Mouse (Mus musculus): Measurements from ENCODE around the gene Acvrl1. TPM values are rescaled to one million over a fixed set of nuclear protein-coding genes. Genes with fewer than 3 reads are reported as not detected.

Acvrl1 gene
- polyA plus RNA-seq, 1 experiment from 2014 or later, result 3.2 TPM

DNA sequence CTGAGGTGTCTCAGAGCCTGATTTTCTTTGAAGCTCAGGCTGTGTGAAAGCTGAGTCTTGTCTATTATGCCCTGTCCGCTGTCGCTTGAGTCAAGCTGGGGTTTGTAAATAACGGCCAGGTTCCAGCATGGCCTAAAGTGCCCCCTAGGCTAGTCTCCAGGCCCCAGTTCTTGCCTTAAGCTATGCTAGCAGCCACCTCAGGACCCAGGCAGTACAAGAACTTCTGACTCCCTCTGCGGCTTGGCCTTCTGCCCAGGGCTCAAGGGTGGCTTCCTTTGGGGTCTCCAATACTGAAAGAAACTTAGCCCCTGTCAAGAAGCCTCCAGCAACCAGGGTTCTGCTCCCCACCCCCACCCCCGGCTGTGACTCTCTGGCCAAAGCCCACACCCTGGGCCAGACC is 15.9 kb downstream of the Acvrl1 start:
- Histone ChIP-seq H3K27me3 (ENCODE audit: control insufficient read depth, insufficient read depth, low read depth, low read length) (peaks cover 3% of the 10 kb centered on the region), H3K27ac (ENCODE audit: low read length) (no peak overlapping the region), H3K9ac (ENCODE audit: low read depth, low read length) (0 out of 2 replicates have a peak overlapping the region, but pooled peaks have one; percentile 10), H3K36me3 (ENCODE audit: control insufficient read depth, insufficient read depth) (no peaks in the 10 kb centered on the region), H3K9me3 (replicated peaks; ENCODE audit: control insufficient read depth, low read length) (no peaks in the 10 kb centered on the region), H3K4me3 (ENCODE audit: low read depth, low read length) (no peak overlapping the region), H3K4me2 (ENCODE audit: low read depth, low read length) (0 out of 2 replicates have a peak overlapping the region, but pooled peaks have one; percentile 48), H3K4me1 (ENCODE audit: control insufficient read depth, low read depth, low read length) (peaks cover 27% of the 10 kb centered on the region)
- WGBS (ENCODE audit: insufficient replicate concordance), result 66% methylated on average over 5 of the region's 5 CpGs
- ATAC-seq (ENCODE audit: low read depth), result no peak

DNA sequence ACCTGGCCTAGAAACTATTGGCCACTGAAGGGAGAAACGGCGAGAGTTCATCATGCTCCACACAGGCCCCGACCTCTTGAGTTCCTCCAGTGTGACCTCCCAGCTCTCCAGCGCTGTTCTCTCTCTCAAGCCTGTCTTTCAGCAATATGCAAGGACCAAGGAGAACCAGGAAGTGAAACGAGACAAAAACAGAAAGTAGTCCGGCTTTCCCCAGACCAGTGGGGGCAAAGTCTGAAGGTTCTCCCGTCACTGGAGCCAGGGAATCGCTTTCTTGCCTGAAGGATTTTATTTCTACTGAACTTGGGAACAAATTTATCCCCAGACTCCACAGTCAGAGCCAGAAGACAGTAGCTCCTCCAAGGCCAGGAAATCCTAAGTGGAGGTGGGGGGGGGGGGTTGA is 16.5 kb downstream of the Acvrl1 start:
- H3K9ac ChIP-seq (ENCODE audit: low read depth, low read length), result no peak overlapping the region

GRCm38 (mm10) chr15:101145424-101146099 is 17.2 kb downstream of the Acvrl1 start:
- no peaks in the 10 kb centered on the region; the same call in 1 of the 2 replicates for H3K27me3 ChIP-seq (ENCODE audit: control insufficient read depth, insufficient read depth, low read depth, low read length)
- peak overlapping the region; percentile 39; the same call in 1 of the 2 replicates for H3K4me3 ChIP-seq (ENCODE audit: low read depth, low read length)
- 0 out of 2 replicates have a peak overlapping the region, but pooled peaks have one; percentile 20 for H3K9ac ChIP-seq (ENCODE audit: low read depth, low read length)
- H3K4me1 ChIP-seq (ENCODE audit: control insufficient read depth, low read depth, low read length), result peaks cover 21% of the 10 kb centered on the region
- H3K27ac ChIP-seq (ENCODE audit: low read length), result peak overlapping the region; percentile 27
- no peaks in the 10 kb centered on the region for H3K36me3 ChIP-seq (ENCODE audit: control insufficient read depth, insufficient read depth)
- 3% methylated on average over 19 of the region's 19 CpGs for WGBS (ENCODE audit: insufficient replicate concordance)
- no peaks in the 10 kb centered on the region for H3K9me3 ChIP-seq (replicated peaks; ENCODE audit: control insufficient read depth, low read length)
- ATAC-seq (ENCODE audit: low read depth), result peak; percentile 86
- H3K4me2 ChIP-seq (ENCODE audit: low read depth, low read length), result peak overlapping the region; percentile 48

More for the DNA sequence above, 16.5 kb downstream of the Acvrl1 start:
- Histone ChIP-seq H3K27me3 (ENCODE audit: control insufficient read depth, insufficient read depth, low read depth, low read length) (no peaks in the 10 kb centered on the region; the same call in 1 of the 2 replicates), H3K4me2 (ENCODE audit: low read depth, low read length) (peak overlapping the region; percentile 48), H3K4me3 (ENCODE audit: low read depth, low read length) (peak overlapping the region; percentile 39; the same call in 1 of the 2 replicates), H3K27ac (ENCODE audit: low read length) (peak overlapping the region; percentile 48), H3K9me3 (replicated peaks; ENCODE audit: control insufficient read depth, low read length) (no peaks in the 10 kb centered on the region), H3K36me3 (ENCODE audit: control insufficient read depth, insufficient read depth) (no peaks in the 10 kb centered on the region), H3K4me1 (ENCODE audit: control insufficient read depth, low read depth, low read length) (peaks cover 27% of the 10 kb centered on the region)
- WGBS (ENCODE audit: insufficient replicate concordance), result 47% methylated on average over 8 of the region's 8 CpGs
- no peak for ATAC-seq (ENCODE audit: low read depth)

DNA sequence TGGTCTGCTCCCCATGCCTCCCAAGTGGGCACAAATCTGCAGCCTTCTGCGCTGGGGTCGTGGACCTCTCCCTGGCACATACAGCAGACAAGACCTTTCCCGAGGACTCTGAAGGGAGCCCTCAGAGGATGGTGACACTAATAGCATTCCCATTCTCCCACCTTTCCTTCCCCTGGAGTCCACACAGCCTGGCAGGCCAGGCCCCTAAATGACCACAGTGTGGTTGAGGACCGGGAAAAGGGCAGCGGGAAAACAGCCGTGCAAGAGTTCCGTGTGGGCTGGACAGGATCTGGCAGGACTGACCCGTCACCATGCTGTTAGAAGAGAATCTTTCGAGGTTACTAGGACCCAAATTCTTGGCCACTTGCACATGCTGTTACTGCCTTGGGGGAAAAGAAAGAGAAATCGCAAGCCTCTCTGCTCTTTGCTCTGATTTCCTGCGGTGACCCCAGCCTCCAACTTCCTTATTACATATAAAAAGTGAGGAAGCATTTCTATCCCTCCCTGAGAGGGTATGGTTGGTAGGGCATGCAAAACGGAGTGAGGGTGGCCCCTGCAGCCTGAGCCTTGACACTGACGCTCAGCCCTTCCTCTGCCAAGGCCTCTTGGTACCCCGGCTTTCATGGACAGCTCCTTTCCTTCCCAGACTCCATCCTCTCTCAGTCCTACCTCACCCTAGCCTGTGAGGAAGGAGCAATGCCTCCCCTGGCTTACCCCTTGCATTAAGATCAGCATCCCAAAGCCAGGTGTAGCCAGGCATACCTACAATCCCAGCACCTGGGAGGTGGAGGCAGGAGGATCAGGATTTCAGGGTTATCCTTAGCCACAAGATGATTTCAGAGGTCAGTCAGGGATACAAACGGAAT is 18.0 kb downstream of the Acvrl1 start:
- ATAC-seq (ENCODE audit: low read depth), result no peak
- peak overlapping the region; percentile 48 for H3K4me2 ChIP-seq (ENCODE audit: low read depth, low read length)
- no peaks in the 10 kb centered on the region for H3K9me3 ChIP-seq (replicated peaks; ENCODE audit: control insufficient read depth, low read length)
- WGBS (ENCODE audit: insufficient replicate concordance), result 21% methylated on average over 15 of the region's 15 CpGs
- H3K36me3 ChIP-seq (ENCODE audit: control insufficient read depth, insufficient read depth), result no peaks in the 10 kb centered on the region
- peaks cover 15% of the 10 kb centered on the region for H3K4me1 ChIP-seq (ENCODE audit: control insufficient read depth, low read depth, low read length)
- H3K27me3 ChIP-seq (ENCODE audit: control insufficient read depth, insufficient read depth, low read depth, low read length), result no peaks in the 10 kb centered on the region; the same call in 1 of the 2 replicates
- H3K9ac ChIP-seq (ENCODE audit: low read depth, low read length), result no peak overlapping the region
- no peak overlapping the region for H3K4me3 ChIP-seq (ENCODE audit: low read depth, low read length)
- H3K27ac ChIP-seq (ENCODE audit: low read length), result peak overlapping the region; percentile 27; the same call in 1 of the 2 replicates

DNA sequence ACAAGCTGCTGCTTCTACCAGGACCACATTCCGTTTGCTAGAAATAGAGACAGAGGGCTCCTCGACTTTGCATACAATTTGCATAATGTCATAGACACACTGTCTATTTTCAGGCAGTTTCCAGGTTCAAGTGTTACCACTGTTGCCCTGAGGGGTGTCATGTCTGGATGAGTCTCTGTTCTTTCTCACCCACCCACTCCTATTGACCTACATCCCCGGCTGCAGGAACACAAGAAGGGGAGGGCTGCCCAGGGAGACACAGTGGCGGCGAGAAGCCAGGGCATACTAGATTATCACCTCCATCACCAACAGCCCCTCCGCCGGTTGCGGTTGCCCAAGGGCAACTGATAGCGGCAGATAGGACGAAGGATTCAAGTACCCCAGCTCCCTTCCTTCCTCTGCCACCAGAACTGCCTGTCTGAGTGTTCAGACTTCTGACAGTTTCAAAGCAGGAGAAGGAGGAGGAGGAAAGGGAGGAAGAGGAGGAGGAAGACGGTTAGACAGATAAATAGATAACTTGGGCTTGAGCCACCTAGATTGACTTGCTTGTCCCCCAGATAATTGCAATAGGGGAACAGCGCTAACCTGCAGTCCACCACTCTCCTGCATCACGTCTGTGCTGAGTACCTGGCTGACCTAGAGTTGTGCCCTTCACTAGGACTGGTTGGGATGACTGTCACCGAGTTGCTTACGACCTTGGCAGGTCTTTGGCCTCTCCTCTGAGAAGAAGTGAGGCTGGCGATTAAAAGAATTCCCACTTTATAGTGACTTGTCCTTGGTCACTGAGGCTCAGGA is 19.0 kb downstream of the Acvrl1 start:
- Histone ChIP-seq H3K9ac (ENCODE audit: low read depth, low read length) (no peak overlapping the region), H3K4me2 (ENCODE audit: low read depth, low read length) (no peak overlapping the region; the same call in 1 of the 2 replicates), H3K36me3 (ENCODE audit: control insufficient read depth, insufficient read depth) (no peaks in the 10 kb centered on the region), H3K4me3 (ENCODE audit: low read depth, low read length) (no peak overlapping the region), H3K9me3 (replicated peaks; ENCODE audit: control insufficient read depth, low read length) (no peaks in the 10 kb centered on the region), H3K4me1 (ENCODE audit: control insufficient read depth, low read depth, low read length) (peaks cover 13% of the 10 kb centered on the region), H3K27ac (ENCODE audit: low read length) (no peak overlapping the region), H3K27me3 (ENCODE audit: control insufficient read depth, insufficient read depth, low read depth, low read length) (no peaks in the 10 kb centered on the region; the same call in 1 of the 2 replicates)
- 14% methylated on average over 16 of the region's 16 CpGs for WGBS (ENCODE audit: insufficient replicate concordance)
- no peak for ATAC-seq (ENCODE audit: low read depth)

GRCm38 (mm10) chr15:101147910-101148273 is 19.6 kb downstream of the Acvrl1 start:
- 12% methylated on average over 6 of the region's 6 CpGs for WGBS (ENCODE audit: insufficient replicate concordance)
- Histone ChIP-seq H3K4me1 (ENCODE audit: control insufficient read depth, low read depth, low read length) (peaks cover 13% of the 10 kb centered on the region), H3K4me3 (ENCODE audit: low read depth, low read length) (no peak overlapping the region), H3K9me3 (replicated peaks; ENCODE audit: control insufficient read depth, low read length) (no peaks in the 10 kb centered on the region), H3K4me2 (ENCODE audit: low read depth, low read length) (no peak overlapping the region; the same call in 1 of the 2 replicates), H3K27me3 (ENCODE audit: control insufficient read depth, insufficient read depth, low read depth, low read length) (no peaks in the 10 kb centered on the region; the same call in 1 of the 2 replicates), H3K9ac (ENCODE audit: low read depth, low read length) (no peak overlapping the region), H3K27ac (ENCODE audit: low read length) (no peak overlapping the region), H3K36me3 (ENCODE audit: control insufficient read depth, insufficient read depth) (no peaks in the 10 kb centered on the region)
- ATAC-seq (ENCODE audit: low read depth), result no peak

GRCm38 (mm10) chr15:101148604-101149003 is 20.3 kb downstream of the Acvrl1 start:
- no peak for ATAC-seq (ENCODE audit: low read depth)
- Histone ChIP-seq H3K4me3 (ENCODE audit: low read depth, low read length) (no peak overlapping the region), H3K27ac (ENCODE audit: low read length) (no peak overlapping the region), H3K4me1 (ENCODE audit: control insufficient read depth, low read depth, low read length) (peaks cover 13% of the 10 kb centered on the region), H3K9ac (ENCODE audit: low read depth, low read length) (no peak overlapping the region), H3K9me3 (replicated peaks; ENCODE audit: control insufficient read depth, low read length) (no peaks in the 10 kb centered on the region), H3K4me2 (ENCODE audit: low read depth, low read length) (no peak overlapping the region), H3K27me3 (ENCODE audit: control insufficient read depth, insufficient read depth, low read depth, low read length) (no peaks in the 10 kb centered on the region; the same call in 1 of the 2 replicates), H3K36me3 (ENCODE audit: control insufficient read depth, insufficient read depth) (no peaks in the 10 kb centered on the region)
- 35% methylated on average over 6 of the region's 6 CpGs for WGBS (ENCODE audit: insufficient replicate concordance)

- Histone ChIP-seq H3K4me1 (ENCODE audit: control insufficient read depth, low read depth, low read length) (peaks cover 7% of the 10 kb centered on the region), H3K9ac (ENCODE audit: low read depth, low read length) (no peak overlapping the region), H3K4me2 (ENCODE audit: low read depth, low read length) (no peak overlapping the region), H3K4me3 (ENCODE audit: low read depth, low read length) (no peak overlapping the region), H3K27ac (ENCODE audit: low read length) (no peak overlapping the region), H3K36me3 (ENCODE audit: control insufficient read depth, insufficient read depth) (no peaks in the 10 kb centered on the region), H3K9me3 (replicated peaks; ENCODE audit: control insufficient read depth, low read length) (no peaks in the 10 kb centered on the region), H3K27me3 (ENCODE audit: control insufficient read depth, insufficient read depth, low read depth, low read length) (no peaks in the 10 kb centered on the region; the same call in 1 of the 2 replicates)
- 44% methylated on average over 9 of the region's 9 CpGs for WGBS (ENCODE audit: insufficient replicate concordance)
- ATAC-seq (ENCODE audit: low read depth), result no peak
These were observed 23.3 kb downstream of the Acvrl1 start for GRCm38 (mm10) chr15:101151409-101152261.

All from liver, embryonic 16.5 days (tissue).